Mouse (Mus musculus) embryonic facial prominence, embryonic 12.5 days (tissue): ENCODE data around the gene Msantd3. TPM values are rescaled to one million over a fixed set of nuclear protein-coding genes. Genes with fewer than 3 reads are reported as not detected.

Experiments
- ATAC-seq: fragments of 200-750 bp; cut with Nextera tagmentation; 2 replicates; pipeline ENCODE4 v1.8.0; 2017; ENCODE audit not compliant: insufficient number of reproducible peaks, insufficient read depth, low FRiP score, low TSS enrichment
- H3K27ac ChIP-seq: fragments of 300-500 bp; sonication (generic); 2 replicates; pipeline ENCODE4 v1.5.1; 2016; ENCODE audit warnings: mild to moderate bottlenecking
- H3K27me3 ChIP-seq: fragments of 300-500 bp; sonication (generic); 2 replicates; pipeline ENCODE4 v1.6.1; 2016; ENCODE audit warnings: mild to moderate bottlenecking, moderate library complexity
- H3K36me3 ChIP-seq: fragments of 300-500 bp; sonication (generic); 2 replicates; pipeline ENCODE4 v1.6.1; 2016; ENCODE audit warnings: mild to moderate bottlenecking
- H3K4me1 ChIP-seq: fragments of 300-500 bp; sonication (generic); 2 replicates; pipeline ENCODE4 v1.6.1; 2016
- H3K4me2 ChIP-seq: fragments of 300-500 bp; sonication (generic); replicated peaks from 2 replicates; pipeline ENCODE4 v1.6.1; 2016; ENCODE audit warnings: mild to moderate bottlenecking, moderate library complexity
- H3K4me3 ChIP-seq: fragments of 300-500 bp; sonication (generic); 2 replicates; pipeline ENCODE4 v1.5.1; 2016; ENCODE audit warnings: mild to moderate bottlenecking
- H3K9ac ChIP-seq: fragments of 300-500 bp; sonication (generic); 2 replicates; pipeline ENCODE4 v1.6.1; 2016; ENCODE audit warnings: mild to moderate bottlenecking, moderate library complexity
- H3K9me3 ChIP-seq: fragments of 300-500 bp; sonication (generic); 2 replicates; pipeline ENCODE4 v1.6.1; 2016; ENCODE audit warnings: mild to moderate bottlenecking, moderate library complexity
- WGBS: fragments of 180-500 bp; shearing (Covaris S2); methylation state at CpG from one replicate; pipeline ENCODE4 v1.1.7; 2016; 5-methylcytosine and 5-hydroxymethylcytosine counted together
- polyA plus RNA-seq: library from polyadenylated mRNA; unstranded; fragments of >200 nt; fragmentation: Nextera tagmentation; extraction: Ambion mirVana; gene quantifications from 2 replicates; pipeline ENCODE4 v1.2.1, GENCODE M21; 2016

Gene Msantd3
- polyA plus RNA-seq, 1 experiment from 2014 or later: 42.7 TPM

DNA sequence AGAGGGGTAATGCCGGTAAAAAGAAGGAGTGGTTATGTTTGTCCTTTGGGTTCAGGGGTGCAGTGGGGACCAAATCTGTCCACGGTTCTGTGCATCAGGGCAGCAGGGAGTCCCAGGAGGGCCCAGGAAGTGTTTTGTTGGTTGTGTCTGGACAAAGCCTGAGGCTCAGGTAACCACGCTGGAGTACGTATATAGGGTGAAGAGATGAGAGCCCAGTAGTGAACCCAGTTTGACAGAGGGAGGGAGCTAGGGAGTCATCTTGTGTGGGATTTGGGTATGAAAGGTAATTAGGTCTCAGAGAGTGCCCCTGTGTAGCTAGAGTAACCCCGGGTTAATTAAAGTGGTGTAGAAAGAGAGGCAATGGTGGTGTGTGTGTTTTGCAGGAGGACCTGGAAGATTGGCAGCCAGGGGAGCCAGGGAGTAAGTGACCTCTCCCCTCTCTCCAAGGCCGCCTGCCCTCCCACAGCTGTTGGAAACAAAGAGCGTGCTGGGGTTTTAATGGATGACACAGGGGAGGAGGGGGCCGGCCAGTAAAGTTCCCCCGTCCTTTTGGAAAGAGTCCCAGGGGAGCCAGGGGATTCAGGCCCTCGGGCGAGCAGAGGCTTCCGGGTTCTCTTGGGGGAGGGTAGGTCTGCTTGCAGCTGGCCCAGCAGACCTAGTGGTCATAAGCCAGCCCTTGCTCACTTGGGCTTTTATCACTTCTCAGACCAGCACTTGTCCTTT is 46.5 kb downstream of the Msantd3 start:
- H3K27me3 ChIP-seq: no peaks in the 10 kb centered on the region
- H3K4me1 ChIP-seq: no peaks in the 10 kb centered on the region
- H3K4me2 ChIP-seq: peak overlapping the region; percentile 74
- peak overlapping the region; percentile 98 for H3K4me3 ChIP-seq
- WGBS: under 1% methylated on average over 12 of the region's 12 CpGs
- H3K9ac ChIP-seq: peak overlapping the region; percentile 99
- 0 out of 2 replicates have a peak, but pooled peaks cover 4% of the 10 kb centered on the region for H3K9me3 ChIP-seq
- ATAC-seq: peak; percentile 29
- no peaks in the 10 kb centered on the region for H3K36me3 ChIP-seq
- peak overlapping the region; percentile 97 for H3K27ac ChIP-seq

DNA sequence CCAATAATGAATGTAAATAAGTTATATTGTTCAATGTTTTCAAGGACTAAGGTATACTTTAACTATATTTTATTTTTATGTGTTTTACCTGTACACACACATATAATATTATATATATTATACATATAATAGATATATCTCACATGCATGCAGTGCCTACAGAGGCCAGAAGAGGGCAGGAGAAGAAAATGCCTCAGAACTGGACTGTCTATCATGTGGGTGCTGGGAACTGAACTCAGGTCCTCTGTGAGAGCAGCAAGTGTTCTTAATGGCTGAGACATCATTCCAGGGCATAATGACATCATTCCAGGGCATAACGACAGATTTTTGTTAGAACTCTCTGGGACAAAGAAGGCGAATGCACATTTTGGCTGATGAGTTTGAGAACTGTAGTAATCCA is 47.8 kb downstream of the Msantd3 start:
- Histone ChIP-seq H3K9me3 (0 out of 2 replicates have a peak, but pooled peaks cover 4% of the 10 kb centered on the region), H3K27me3 (no peaks in the 10 kb centered on the region), H3K4me2 (no peak overlapping the region), H3K4me1 (no peaks in the 10 kb centered on the region), H3K36me3 (no peaks in the 10 kb centered on the region), H3K4me3 (no peak overlapping the region), H3K9ac (no peak overlapping the region), H3K27ac (no peak overlapping the region)
- ATAC-seq: no peak
- 97% methylated on average over 2 of the region's 2 CpGs for WGBS

DNA sequence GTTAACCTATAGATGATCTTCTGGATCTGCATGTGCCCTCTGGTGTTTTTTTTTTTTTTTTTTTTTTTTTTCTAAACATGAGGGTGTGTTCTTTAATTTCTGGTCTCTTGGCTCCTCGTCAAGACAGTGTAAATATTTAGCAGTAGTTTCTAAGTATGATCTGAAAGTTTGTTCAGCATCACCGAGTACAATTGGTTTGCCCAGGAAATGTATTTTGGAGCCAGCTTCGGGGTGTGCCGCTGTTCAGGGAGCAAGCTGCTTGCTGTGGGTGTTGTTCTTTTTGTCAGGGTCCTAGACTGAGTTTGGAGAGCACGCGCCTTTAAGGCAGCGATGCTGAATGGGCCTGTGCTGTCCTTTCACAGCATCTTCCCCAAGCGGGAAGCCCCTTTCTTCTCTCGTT is 48.8 kb downstream of the Msantd3 start:
- H3K27ac ChIP-seq: no peak overlapping the region
- H3K27me3 ChIP-seq: no peaks in the 10 kb centered on the region
- no peak overlapping the region for H3K4me3 ChIP-seq
- ATAC-seq: no peak
- no peaks in the 10 kb centered on the region for H3K36me3 ChIP-seq
- H3K4me1 ChIP-seq: no peaks in the 10 kb centered on the region
- 77% methylated on average over 9 of the region's 9 CpGs for whole genome bisulfite sequencing
- 0 out of 2 replicates have a peak, but pooled peaks cover 4% of the 10 kb centered on the region for H3K9me3 ChIP-seq
- H3K4me2 ChIP-seq: no peak overlapping the region
- no peak overlapping the region for H3K9ac ChIP-seq

DNA sequence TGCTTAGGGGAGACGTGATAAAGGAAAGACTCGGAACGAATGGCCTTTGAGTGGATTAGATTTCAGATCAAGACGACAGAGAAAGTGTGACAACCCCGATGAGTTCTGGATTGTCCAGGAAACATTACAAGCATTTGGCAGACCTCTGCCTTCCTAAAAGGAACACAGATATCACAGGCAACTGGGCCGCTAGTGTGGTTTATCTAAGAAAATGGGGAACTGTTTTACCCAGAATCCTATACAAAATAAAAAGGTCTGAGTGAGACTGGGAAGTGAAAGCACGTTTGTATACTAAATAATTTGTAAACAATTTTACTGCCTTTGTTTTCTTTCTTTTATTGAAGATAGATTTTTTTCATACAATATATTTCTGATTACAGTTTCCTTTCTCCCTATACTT is 51.1 kb downstream of the Msantd3 start:
- ATAC-seq: no peak
- H3K9me3 ChIP-seq: 0 out of 2 replicates have a peak, but pooled peaks cover 4% of the 10 kb centered on the region
- H3K27me3 ChIP-seq: no peaks in the 10 kb centered on the region
- H3K4me1 ChIP-seq: no peaks in the 10 kb centered on the region
- no peak overlapping the region for H3K27ac ChIP-seq
- no peak overlapping the region for H3K9ac ChIP-seq
- H3K4me2 ChIP-seq: no peak overlapping the region
- 0 out of 2 replicates have a peak, but pooled peaks cover 2% of the 10 kb centered on the region for H3K36me3 ChIP-seq
- no peak overlapping the region for H3K4me3 ChIP-seq
- WGBS: 87% methylated on average over 7 of the region's 7 CpGs

DNA sequence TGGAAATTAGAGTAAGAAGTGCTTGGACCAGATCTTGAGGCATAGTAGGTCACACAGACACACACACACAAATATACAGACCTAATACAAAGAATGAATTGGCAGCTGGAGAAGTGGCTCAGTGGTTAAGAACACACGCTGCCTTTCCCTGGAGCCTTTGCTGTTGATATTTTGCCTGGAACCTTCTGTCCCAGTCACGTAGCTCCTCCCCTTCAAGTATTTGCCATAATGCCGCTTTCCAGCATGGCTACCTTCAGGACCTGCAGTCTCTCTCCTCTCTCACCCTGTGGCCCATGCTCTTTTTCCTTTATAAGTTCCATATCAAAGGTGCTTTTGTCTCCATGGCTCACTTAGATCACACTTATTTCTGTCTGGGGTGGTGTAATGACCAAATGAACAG is 51.7 kb downstream of the Msantd3 start:
- Histone ChIP-seq H3K9me3 (0 out of 2 replicates have a peak, but pooled peaks cover 4% of the 10 kb centered on the region), H3K4me1 (no peaks in the 10 kb centered on the region), H3K27ac (no peak overlapping the region), H3K9ac (no peak overlapping the region), H3K27me3 (no peaks in the 10 kb centered on the region), H3K4me2 (no peak overlapping the region), H3K4me3 (no peak overlapping the region), H3K36me3 (0 out of 2 replicates have a peak, but pooled peaks cover 5% of the 10 kb centered on the region)
- no peak for ATAC-seq
- WGBS: 89% methylated on average over 3 of the region's 3 CpGs

DNA sequence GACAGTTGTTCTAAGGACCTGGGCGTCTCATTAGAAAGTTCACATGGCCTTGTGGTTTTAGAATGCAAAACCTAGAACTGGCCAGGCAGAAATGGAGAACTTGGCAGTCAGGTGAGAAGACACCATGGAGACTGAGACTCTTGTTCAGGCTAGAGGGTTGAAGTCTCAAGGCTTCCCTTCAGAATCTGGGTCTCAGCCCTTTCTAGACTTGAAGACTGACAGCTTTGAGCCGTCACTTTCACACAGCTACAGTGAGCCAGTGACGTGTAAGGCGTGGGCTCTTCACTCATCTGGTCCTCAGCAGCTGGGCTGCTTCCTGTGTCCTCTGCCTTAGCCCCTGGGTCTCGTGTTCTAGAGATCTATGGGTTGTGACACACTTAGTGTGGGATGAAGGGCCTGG is 52.6 kb downstream of the Msantd3 start:
- no peak overlapping the region for H3K27ac ChIP-seq
- no peak overlapping the region for H3K4me2 ChIP-seq
- ATAC-seq: no peak
- no peak overlapping the region for H3K9ac ChIP-seq
- no peaks in the 10 kb centered on the region for H3K27me3 ChIP-seq
- H3K4me3 ChIP-seq: no peak overlapping the region
- WGBS: 67% methylated on average over 5 of the region's 5 CpGs
- 0 out of 2 replicates have a peak, but pooled peaks cover 5% of the 10 kb centered on the region for H3K36me3 ChIP-seq
- no peaks in the 10 kb centered on the region for H3K4me1 ChIP-seq
- 0 out of 2 replicates have a peak, but pooled peaks cover 4% of the 10 kb centered on the region for H3K9me3 ChIP-seq

DNA sequence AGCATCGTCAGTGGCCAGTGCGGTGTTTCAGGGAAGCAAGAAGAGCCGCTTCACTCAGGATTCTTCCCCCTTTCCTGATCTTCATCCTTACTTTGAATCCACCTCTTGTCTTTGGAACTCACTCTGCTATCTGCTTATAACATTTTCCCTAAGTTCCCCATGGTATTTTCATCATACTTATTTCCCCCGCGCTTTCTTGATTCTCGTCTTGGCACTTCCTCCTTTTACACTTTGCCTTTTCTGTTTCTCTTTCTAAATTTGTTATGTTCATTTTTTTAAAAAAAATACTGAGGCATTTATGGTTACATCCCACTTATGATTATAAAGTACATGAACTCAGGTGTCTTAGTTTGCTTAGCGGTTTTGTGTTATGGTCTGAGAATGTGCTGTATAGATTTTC is 53.1 kb downstream of the Msantd3 start:
- H3K9ac ChIP-seq: no peak overlapping the region
- WGBS: 91% methylated on average over 7 of the region's 7 CpGs
- H3K4me3 ChIP-seq: no peak overlapping the region
- no peak for ATAC-seq
- H3K4me1 ChIP-seq: no peaks in the 10 kb centered on the region
- no peaks in the 10 kb centered on the region for H3K27me3 ChIP-seq
- H3K4me2 ChIP-seq: no peak overlapping the region
- 0 out of 2 replicates have a peak, but pooled peaks cover 5% of the 10 kb centered on the region for H3K36me3 ChIP-seq
- H3K27ac ChIP-seq: no peak overlapping the region
- no peaks in the 10 kb centered on the region for H3K9me3 ChIP-seq

DNA sequence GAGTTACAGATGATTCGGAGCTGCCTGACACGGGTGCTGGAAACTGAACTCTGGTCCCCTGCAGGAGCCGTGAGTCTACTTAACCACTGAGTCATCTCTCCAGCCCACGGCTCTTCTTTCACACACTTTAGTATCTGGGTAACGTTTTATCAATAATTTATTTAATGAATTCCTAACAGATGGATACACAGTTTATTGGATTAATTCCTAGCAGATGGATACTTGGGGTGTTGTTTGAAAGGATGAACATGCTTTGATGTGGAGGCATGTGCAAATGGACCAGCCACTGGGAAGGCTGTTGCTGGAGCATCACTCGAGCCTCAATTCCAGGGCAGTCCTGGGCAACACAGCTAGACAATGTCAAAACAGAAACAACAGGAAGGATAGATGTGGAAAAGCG is 56.4 kb downstream of the Msantd3 start:
- Histone ChIP-seq H3K27ac (no peak overlapping the region), H3K36me3 (0 out of 2 replicates have a peak, but pooled peaks cover 5% of the 10 kb centered on the region), H3K4me3 (no peak overlapping the region), H3K27me3 (no peaks in the 10 kb centered on the region), H3K9ac (no peak overlapping the region), H3K4me2 (no peak overlapping the region), H3K9me3 (no peaks in the 10 kb centered on the region), H3K4me1 (no peaks in the 10 kb centered on the region)
- 92% methylated on average over 7 of the region's 7 CpGs for WGBS
- ATAC-seq: no peak

DNA sequence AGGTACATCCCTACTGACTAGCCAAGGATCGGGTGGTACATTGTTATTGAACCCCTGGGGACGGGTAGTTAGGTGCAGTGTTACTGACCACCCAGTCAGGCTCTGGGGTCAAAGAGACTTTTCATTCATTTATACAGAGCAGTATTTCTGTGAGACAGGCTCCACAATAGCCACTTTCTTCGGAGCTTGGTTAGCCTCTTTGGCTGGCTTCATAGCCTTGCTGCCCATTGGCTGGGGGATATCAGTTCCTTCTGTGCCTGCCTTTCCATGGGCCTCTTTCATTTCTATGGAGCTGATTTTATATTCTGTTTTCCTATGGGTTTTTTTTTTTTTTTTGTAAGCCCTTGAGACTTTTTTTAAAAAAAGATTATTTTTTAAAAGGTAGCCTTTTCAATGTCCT is 65.9 kb downstream of the Msantd3 start:
- WGBS: 52% methylated on average over 3 of the region's 3 CpGs
- no peak for ATAC-seq

DNA sequence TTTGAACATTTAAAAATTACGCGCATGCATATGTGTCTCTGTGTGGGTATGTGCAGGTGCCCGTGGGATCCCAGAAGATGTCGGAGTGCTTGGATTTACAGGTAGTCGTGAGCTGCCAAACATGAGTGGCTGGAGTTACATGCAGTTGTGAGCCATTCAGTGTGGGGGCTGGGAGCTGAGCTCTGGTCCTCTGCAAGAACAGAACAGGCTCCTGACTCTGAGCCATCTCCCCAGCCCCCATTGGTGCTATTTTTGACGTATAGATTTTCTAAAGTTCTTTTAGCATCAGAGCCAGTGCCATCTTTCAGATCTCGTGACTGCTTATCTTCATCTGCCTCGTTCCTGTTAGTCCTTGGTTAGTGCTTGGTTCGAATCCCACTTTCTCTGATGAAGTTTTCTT is 69.8 kb downstream of the Msantd3 start:
- H3K27ac ChIP-seq: no peak overlapping the region
- no peak overlapping the region for H3K4me3 ChIP-seq
- no peaks in the 10 kb centered on the region for H3K27me3 ChIP-seq
- no peaks in the 10 kb centered on the region for H3K9me3 ChIP-seq
- 92% methylated on average over 9 of the region's 9 CpGs for WGBS
- H3K9ac ChIP-seq: no peak overlapping the region
- no peaks in the 10 kb centered on the region for H3K4me1 ChIP-seq
- no peak for ATAC-seq
- H3K4me2 ChIP-seq: no peak overlapping the region
- H3K36me3 ChIP-seq: peaks cover 36% of the 10 kb centered on the region

More for the DNA sequence above, 65.9 kb downstream of the Msantd3 start:
- Histone ChIP-seq H3K4me2 (no peak overlapping the region), H3K4me3 (no peak overlapping the region), H3K9me3 (0 out of 2 replicates have a peak, but pooled peaks cover 4% of the 10 kb centered on the region), H3K27me3 (no peaks in the 10 kb centered on the region), H3K27ac (no peak overlapping the region), H3K36me3 (peaks cover 19% of the 10 kb centered on the region), H3K9ac (no peak overlapping the region), H3K4me1 (no peaks in the 10 kb centered on the region)

DNA sequence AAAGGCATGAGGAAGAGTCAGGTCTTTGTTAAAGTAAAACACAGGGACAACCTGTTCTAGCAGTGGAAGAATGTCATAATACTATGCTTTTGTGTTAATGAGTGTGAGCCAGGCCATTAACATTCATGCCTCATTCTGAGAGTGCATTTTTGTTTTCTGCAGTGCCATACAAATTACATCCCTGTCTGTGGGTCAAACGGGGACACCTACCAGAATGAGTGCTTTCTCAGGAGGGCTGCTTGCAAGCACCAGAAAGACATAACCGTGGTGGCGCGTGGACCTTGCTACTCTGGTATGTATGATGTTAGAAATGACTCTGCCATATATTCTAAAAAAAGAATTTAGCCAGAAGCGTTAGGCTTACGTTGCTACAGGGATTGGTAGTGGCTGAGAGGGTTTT is 70.5 kb downstream of the Msantd3 start:
- WGBS: 96% methylated on average over 6 of the region's 6 CpGs
- Histone ChIP-seq H3K9ac (no peak overlapping the region), H3K4me1 (no peaks in the 10 kb centered on the region), H3K9me3 (no peaks in the 10 kb centered on the region), H3K4me3 (no peak overlapping the region), H3K27ac (no peak overlapping the region), H3K27me3 (no peaks in the 10 kb centered on the region), H3K4me2 (no peak overlapping the region), H3K36me3 (peaks cover 40% of the 10 kb centered on the region)
- no peak for ATAC-seq
